Mouse (Mus musculus) stomach, embryonic 15.5 days (tissue): Measurements from ENCODE around the gene Setd3. TPM values are rescaled to one million over a fixed set of nuclear protein-coding genes. Genes with fewer than 3 reads are reported as not detected.

Experiments
- ATAC-seq: fragments of 200-750 bp; cut with Nextera tagmentation; 2 replicates; pipeline ENCODE4 v1.8.0; 2017; ENCODE audit warnings: low read depth, moderate number of reproducible peaks, moderate TSS enrichment; ENCODE audit not compliant: insufficient read depth, low FRiP score
- H3K27ac ChIP-seq: fragments of 300-500 bp; sonication (generic); 2 replicates; pipeline ENCODE4 v1.5.1; 2015; ENCODE audit warnings: mild to moderate bottlenecking, inconsistent platforms
- H3K27me3 ChIP-seq: fragments of 300-500 bp; sonication (generic); replicated peaks from 2 replicates; pipeline ENCODE4 v1.6.1; 2015; ENCODE audit warnings: inconsistent platforms
- H3K36me3 ChIP-seq: fragments of 300-500 bp; sonication (generic); 2 replicates; pipeline ENCODE4 v1.6.1; 2015; ENCODE audit warnings: inconsistent platforms
- H3K4me1 ChIP-seq: fragments of 300-500 bp; sonication (generic); 2 replicates; pipeline ENCODE4 v1.6.1; 2015; ENCODE audit warnings: inconsistent platforms
- H3K4me2 ChIP-seq: fragments of 300-500 bp; sonication (generic); 2 replicates; pipeline ENCODE4 v1.6.1; 2015; ENCODE audit warnings: mild to moderate bottlenecking, inconsistent platforms
- H3K4me3 ChIP-seq: fragments of 300-500 bp; sonication (generic); replicated peaks from 2 replicates; pipeline ENCODE4 v1.5.1; 2015; ENCODE audit warnings: inconsistent platforms
- H3K9ac ChIP-seq: fragments of 300-500 bp; sonication (generic); 2 replicates; pipeline ENCODE4 v1.6.1; 2015; ENCODE audit warnings: inconsistent platforms
- H3K9me3 ChIP-seq: fragments of 300-500 bp; sonication (generic); 2 replicates; pipeline ENCODE4 v1.6.1; 2016; ENCODE audit warnings: inconsistent platforms
- WGBS: fragments of 180-500 bp; shearing (Covaris S2); methylation state at CpG from one replicate; pipeline ENCODE4 v1.1.7; 2015; 5-methylcytosine and 5-hydroxymethylcytosine counted together
- polyA plus RNA-seq: library from polyadenylated mRNA; unstranded; fragments of >200 nt; fragmentation: Nextera tagmentation; extraction: Ambion mirVana; gene quantifications from 2 replicates; pipeline ENCODE4 v1.2.1, GENCODE M21; 2015

Setd3 gene
- polyA plus RNA-seq, 1 experiment from 2014 or later: 87.1 TPM

GRCm38 (mm10) chr12:108216611-108217370 lies 37.7 kb upstream of the Setd3 start:
- Histone ChIP-seq H3K4me2 (no peak overlapping the region), H3K36me3 (no peaks in the 10 kb centered on the region), H3K4me1 (peaks cover 54% of the 10 kb centered on the region), H3K27ac (no peak overlapping the region), H3K9me3 (no peaks in the 10 kb centered on the region), H3K27me3 (no peaks in the 10 kb centered on the region), H3K4me3 (no peak overlapping the region), H3K9ac (no peak overlapping the region)
- WGBS: 77% methylated on average over 11 of the region's 11 CpGs
- no peak for ATAC-seq

GRCm38 (mm10) chr12:108215090-108215489 lies 36.0 kb upstream of the Setd3 start:
- no peak overlapping the region for H3K9ac ChIP-seq
- no peak overlapping the region for H3K4me3 ChIP-seq
- no peak overlapping the region for H3K27ac ChIP-seq
- H3K27me3 ChIP-seq: no peaks in the 10 kb centered on the region
- peaks cover 44% of the 10 kb centered on the region for H3K4me1 ChIP-seq
- whole genome bisulfite sequencing: 39% methylated on average over 8 of the region's 8 CpGs
- H3K36me3 ChIP-seq: no peaks in the 10 kb centered on the region
- H3K9me3 ChIP-seq: no peaks in the 10 kb centered on the region
- ATAC-seq: no peak
- no peak overlapping the region for H3K4me2 ChIP-seq

GRCm38 (mm10) chr12:108213090-108214041 lies 34.3 kb upstream of the Setd3 start:
- WGBS: 43% methylated on average over 18 of the region's 18 CpGs
- no peak overlapping the region for H3K4me3 ChIP-seq
- no peak overlapping the region for H3K4me2 ChIP-seq
- H3K36me3 ChIP-seq: no peaks in the 10 kb centered on the region
- H3K9ac ChIP-seq: no peak overlapping the region
- H3K27me3 ChIP-seq: no peaks in the 10 kb centered on the region
- H3K4me1 ChIP-seq: peaks cover 35% of the 10 kb centered on the region
- no peak for ATAC-seq
- no peaks in the 10 kb centered on the region for H3K9me3 ChIP-seq
- H3K27ac ChIP-seq: no peak overlapping the region

GRCm38 (mm10) chr12:108212476-108212875 lies 33.4 kb upstream of the Setd3 start:
- H3K4me1 ChIP-seq: peaks cover 35% of the 10 kb centered on the region; the same call in 1 of the 2 replicates
- ATAC-seq: no peak
- 87% methylated on average over 6 of the region's 6 CpGs for WGBS

GRCm38 (mm10) chr12:108212071-108212470 lies 33.0 kb upstream of the Setd3 start:
- no peaks in the 10 kb centered on the region for H3K36me3 ChIP-seq
- H3K4me1 ChIP-seq: peaks cover 35% of the 10 kb centered on the region; the same call in 1 of the 2 replicates
- ATAC-seq: no peak
- no peak overlapping the region for H3K4me3 ChIP-seq
- H3K4me2 ChIP-seq: no peak overlapping the region
- no peak overlapping the region for H3K27ac ChIP-seq
- H3K9me3 ChIP-seq: no peaks in the 10 kb centered on the region
- no peak overlapping the region for H3K9ac ChIP-seq
- H3K27me3 ChIP-seq: no peaks in the 10 kb centered on the region
- WGBS: 44% methylated on average over 5 of the region's 5 CpGs

More at GRCm38 (mm10) chr12:108212476-108212875, 33.4 kb upstream of the Setd3 start:
- H3K27me3 ChIP-seq: no peaks in the 10 kb centered on the region
- no peaks in the 10 kb centered on the region for H3K9me3 ChIP-seq
- no peak overlapping the region for H3K4me3 ChIP-seq
- H3K36me3 ChIP-seq: no peaks in the 10 kb centered on the region
- H3K27ac ChIP-seq: no peak overlapping the region
- H3K4me2 ChIP-seq: no peak overlapping the region
- H3K9ac ChIP-seq: no peak overlapping the region

GRCm38 (mm10) chr12:108210623-108211022 lies 31.5 kb upstream of the Setd3 start:
- H3K27ac ChIP-seq: no peak overlapping the region
- no peak overlapping the region for H3K9ac ChIP-seq
- H3K9me3 ChIP-seq: no peaks in the 10 kb centered on the region
- H3K4me1 ChIP-seq: peaks cover 35% of the 10 kb centered on the region; the same call in 1 of the 2 replicates
- H3K4me2 ChIP-seq: no peak overlapping the region
- H3K36me3 ChIP-seq: peaks cover 5% of the 10 kb centered on the region; the same call in 1 of the 2 replicates
- ATAC-seq: no peak
- 89% methylated on average over 15 of the region's 15 CpGs for WGBS
- no peak overlapping the region for H3K4me3 ChIP-seq
- H3K27me3 ChIP-seq: no peaks in the 10 kb centered on the region

GRCm38 (mm10) chr12:108208726-108209438 lies 29.8 kb upstream of the Setd3 start:
- ATAC-seq: no peak

GRCm38 (mm10) chr12:108208216-108208615 lies 29.1 kb upstream of the Setd3 start:
- no peak for ATAC-seq
- Histone ChIP-seq H3K4me2 (no peak overlapping the region), H3K4me3 (no peak overlapping the region), H3K36me3 (peaks cover 9% of the 10 kb centered on the region), H3K4me1 (peaks cover 18% of the 10 kb centered on the region; the same call in 1 of the 2 replicates), H3K9me3 (no peaks in the 10 kb centered on the region), H3K27me3 (no peaks in the 10 kb centered on the region), H3K9ac (no peak overlapping the region), H3K27ac (no peak overlapping the region)
- 91% methylated on average over 9 of the region's 9 CpGs for WGBS

More at GRCm38 (mm10) chr12:108208726-108209438, 29.8 kb upstream of the Setd3 start:
- 31% methylated on average over 13 of the region's 13 CpGs for WGBS
- H3K27ac ChIP-seq: no peak overlapping the region
- no peak overlapping the region for H3K4me3 ChIP-seq
- H3K9me3 ChIP-seq: no peaks in the 10 kb centered on the region
- no peaks in the 10 kb centered on the region for H3K27me3 ChIP-seq
- peaks cover 25% of the 10 kb centered on the region; the same call in 1 of the 2 replicates for H3K4me1 ChIP-seq
- no peak overlapping the region for H3K4me2 ChIP-seq
- peaks cover 7% of the 10 kb centered on the region; the same call in 1 of the 2 replicates for H3K36me3 ChIP-seq
- no peak overlapping the region for H3K9ac ChIP-seq

GRCm38 (mm10) chr12:108206641-108207040 lies 27.5 kb upstream of the Setd3 start:
- H3K4me1 ChIP-seq: peaks cover 8% of the 10 kb centered on the region; the same call in 1 of the 2 replicates
- no peaks in the 10 kb centered on the region for H3K9me3 ChIP-seq
- WGBS: 13% methylated on average over 5 of the region's 5 CpGs
- no peak overlapping the region for H3K4me3 ChIP-seq
- H3K27ac ChIP-seq: no peak overlapping the region
- H3K27me3 ChIP-seq: no peaks in the 10 kb centered on the region
- peak; percentile 20; the same call in 1 of the 2 replicates for ATAC-seq
- H3K4me2 ChIP-seq: no peak overlapping the region
- H3K36me3 ChIP-seq: peaks cover 22% of the 10 kb centered on the region
- H3K9ac ChIP-seq: no peak overlapping the region

- no peaks in the 10 kb centered on the region for H3K9me3 ChIP-seq
- H3K4me1 ChIP-seq: peaks cover 6% of the 10 kb centered on the region; the same call in 1 of the 2 replicates
- no peaks in the 10 kb centered on the region for H3K27me3 ChIP-seq
- H3K9ac ChIP-seq: no peak overlapping the region
- ATAC-seq: no peak
- H3K36me3 ChIP-seq: peaks cover 35% of the 10 kb centered on the region
- H3K27ac ChIP-seq: no peak overlapping the region
- WGBS: 75% methylated on average over 12 of the region's 12 CpGs
- H3K4me2 ChIP-seq: no peak overlapping the region
- H3K4me3 ChIP-seq: no peak overlapping the region
Measured at GRCm38 (mm10) chr12:108204978-108205377, 25.9 kb upstream of the Setd3 start.

GRCm38 (mm10) chr12:108203895-108204294 lies 24.8 kb upstream of the Setd3 start:
- H3K9ac ChIP-seq: no peak overlapping the region
- H3K4me3 ChIP-seq: no peak overlapping the region
- 74% methylated on average over 8 of the region's 8 CpGs for WGBS
- H3K9me3 ChIP-seq: no peaks in the 10 kb centered on the region
- no peaks in the 10 kb centered on the region for H3K27me3 ChIP-seq
- H3K4me2 ChIP-seq: no peak overlapping the region
- H3K4me1 ChIP-seq: no peaks in the 10 kb centered on the region
- H3K27ac ChIP-seq: no peak overlapping the region
- ATAC-seq: no peak
- H3K36me3 ChIP-seq: peaks cover 45% of the 10 kb centered on the region
